In genomic region chr12:108842663-108843062, GRCm38 (mm10) we compare ENCODE assay signal across 19 mouse cellular contexts. TPM values are rescaled to one million over a fixed set of nuclear protein-coding genes. Genes with fewer than 3 reads are reported as not detected.
DNase-seq lines count a peak whose midpoint lies in the region; ATAC-seq lines count a peak whose summit lies in the region.
"Had no signal": no experiment of that assay in that cellular context is flagged by ENCODE, and none has a peak within 500 bp of the region (broad histone marks: within the 10 kb centered on the region; RNA-seq: fewer than 3 reads in every experiment).

No protein-coding gene starts in this region.

- DNase-seq in gastrocnemius, adult 18-20 months (ENCODE audit: low spot score) = peak; percentile 23
- no peak for DNase-seq in gastrocnemius, postnatal 4 days (ENCODE audit: low spot score in 2 of 2)
- DNase-seq in heart, adult 18-20 months = peak; percentile 21 to 47
- DNase-seq in heart, adult 8-10 months (ENCODE audit: low spot score) = no peak
- DNase-seq in 416B (ENCODE audit: low read depth) = peak; percentile 65
- no peak for DNase-seq in adipocyte (ENCODE audit: low spot score)
- DNase-seq: B cell, adult 2 months; cerebellum, adult 2 months; cerebellum, postnatal 25 days; heart, postnatal 4 days; kidney, adult 8-10 months; kidney, postnatal 4 days; liver, embryonic 13.5 days; lung, adult 2 months; midbrain, embryonic 14.5 days; thymus, postnatal 4 days had no signal

- peak; percentile 60 for ATAC-seq in granulocyte monocyte progenitor cell, adult 5-6 weeks (replicated peaks; ENCODE audit: poor library complexity, severe bottlenecking)
- ATAC-seq: forebrain, embryonic 14.5 days; intestine, embryonic 16.5 days had no signal

RNA-seq across cellular contexts. Expression of gene Slc25a47, which starts 6.8 kb away (rescaled TPM):
- 1 to 10 TPM; 4.8 to 6.1 TPM for total RNA-seq in gastrocnemius, adult 18-20 months (2021)
- 10 to 100 TPM in 1 of 2 experiments, 1 to 10 TPM in 1; 8.6 to 10.5 TPM for total RNA-seq in gastrocnemius, postnatal 4 days (2021)
- total RNA-seq in heart, adult 18-20 months (2021) = 1 to 10 TPM; 8.1 to 9.1 TPM
- 1 to 10 TPM; 6.9 to 7.6 (median 7.3) TPM for total RNA-seq in heart, adult 8-10 months (2022)
- 8.6 and 10.8 TPM in 2 replicates for total RNA-seq in granulocyte monocyte progenitor cell, adult 5-6 weeks (2014; fragmentation: Nextera tagmentation)
- 2.4 and 5.2 TPM in 2 replicates for total RNA-seq in granulocyte monocyte progenitor cell, adult 5-6 weeks (2017)

RNA-seq across cellular contexts. Expression of gene Slc25a29, which starts 7.0 kb away (rescaled TPM):
- 1 to 10 TPM; 9.3 to 9.4 TPM for total RNA-seq in gastrocnemius, adult 18-20 months (2021)
- total RNA-seq in gastrocnemius, postnatal 4 days (2021) = 1 to 10 TPM; 3.4 to 5.6 TPM
- 1 to 10 TPM; 8.7 to 9.1 TPM for total RNA-seq in heart, adult 18-20 months (2021)
- total RNA-seq in heart, adult 8-10 months (2022) = 10 to 100 TPM; 13.1 to 16.9 (median 14.1) TPM
- 0.34 and 2.9 TPM in 2 replicates for total RNA-seq in granulocyte monocyte progenitor cell, adult 5-6 weeks (2014; fragmentation: Nextera tagmentation)
- total RNA-seq in granulocyte monocyte progenitor cell, adult 5-6 weeks (2017) = 0.39 and 2.9 TPM in 2 replicates

RNA-seq across cellular contexts. Expression of gene Yy1, which starts 49.9 kb away (rescaled TPM):
- 10 to 100 TPM; 30.3 to 39.0 TPM for total RNA-seq in gastrocnemius, adult 18-20 months (2021)
- 10 to 100 TPM; 36.7 to 43.8 TPM for total RNA-seq in gastrocnemius, postnatal 4 days (2021)
- total RNA-seq in heart, adult 18-20 months (2021) = 10 to 100 TPM; 31.5 to 37.2 TPM
- 10 to 100 TPM; 24.8 to 34.8 (median 28.6) TPM for total RNA-seq in heart, adult 8-10 months (2022)
- total RNA-seq in granulocyte monocyte progenitor cell, adult 5-6 weeks (2014; fragmentation: Nextera tagmentation) = 61.2 and 69.7 TPM in 2 replicates
- total RNA-seq in granulocyte monocyte progenitor cell, adult 5-6 weeks (2017) = 54.0 and 54.6 TPM in 2 replicates

RNA-seq across cellular contexts. Expression of gene Wdr25, which starts 50.8 kb away (rescaled TPM):
- total RNA-seq in gastrocnemius, adult 18-20 months (2021) = 1 to 10 TPM; 2.7 to 4.1 TPM
- 1 to 10 TPM; 5.1 to 5.8 TPM for total RNA-seq in gastrocnemius, postnatal 4 days (2021)
- 1 to 10 TPM; 4.7 to 5.7 TPM for total RNA-seq in heart, adult 18-20 months (2021)
- total RNA-seq in heart, adult 8-10 months (2022) = 1 to 10 TPM; 5.3 to 7.4 (median 6.4) TPM
- total RNA-seq in granulocyte monocyte progenitor cell, adult 5-6 weeks (2014; fragmentation: Nextera tagmentation) = 7.9 and 16.6 TPM in 2 replicates
- total RNA-seq in granulocyte monocyte progenitor cell, adult 5-6 weeks (2017) = 3.4 and 8.1 TPM in 2 replicates

RNA-seq across cellular contexts. Expression of gene Wars, which starts 51.3 kb away (rescaled TPM):
- total RNA-seq in gastrocnemius, adult 18-20 months (2021) = 10 to 100 TPM; 23.5 to 29.2 TPM
- total RNA-seq in gastrocnemius, postnatal 4 days (2021) = 10 to 100 TPM; 33.6 to 39.9 TPM
- total RNA-seq in heart, adult 18-20 months (2021) = 10 to 100 TPM; 29.1 to 41.2 TPM
- 10 to 100 TPM; 31.0 to 36.9 (median 34.0) TPM for total RNA-seq in heart, adult 8-10 months (2022)
- 27.5 and 42.9 TPM in 2 replicates for total RNA-seq in granulocyte monocyte progenitor cell, adult 5-6 weeks (2014; fragmentation: Nextera tagmentation)
- total RNA-seq in granulocyte monocyte progenitor cell, adult 5-6 weeks (2017) = 65.5 and 69.5 TPM in 2 replicates

Comparison
In these comparisons a context has a peak if more than half of its experiments do, and no peak if none do; other contexts are left out.
1. DNase-seq: peak in gastrocnemius, adult 18-20 months (single experiment), heart, adult 18-20 months (2 of 2) and 416B (single experiment); none in gastrocnemius, postnatal 4 days (0 of 2), heart, adult 8-10 months (single experiment) and adipocyte (single experiment).